Mouse (Mus musculus) kidney, postnatal 36 days (tissue): Measurements from ENCODE around the gene Tnfrsf1b.

ENCODE experiments used
- DNase-seq, 2 experiments: peaks; one replicate each; pipeline ENCODE4 v3.0.0; 2021 to 2022; ENCODE audit warnings: mixed read lengths in 2 of 2

Tnfrsf1b gene

DNA sequence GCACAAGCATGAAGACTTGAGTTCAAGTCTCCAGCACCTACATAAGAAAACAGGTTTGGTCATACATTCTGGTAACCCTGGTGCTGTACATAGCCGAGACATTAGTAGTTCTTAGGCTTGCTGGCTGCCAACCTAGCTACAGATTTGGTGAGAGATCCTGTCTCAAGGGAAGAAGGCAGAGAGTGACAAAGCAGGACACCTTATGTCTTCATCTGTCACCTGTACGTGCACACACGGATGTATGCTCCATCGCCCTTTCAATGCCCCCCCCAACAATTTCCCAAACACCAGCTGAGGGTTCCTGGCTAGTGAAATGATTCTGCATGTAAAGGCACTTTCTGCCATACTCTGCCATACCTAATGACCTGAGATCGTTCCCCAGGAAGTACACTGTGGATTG lies 9.5 kb upstream of the Tnfrsf1b start:
- DNase-seq: no peak

DNA sequence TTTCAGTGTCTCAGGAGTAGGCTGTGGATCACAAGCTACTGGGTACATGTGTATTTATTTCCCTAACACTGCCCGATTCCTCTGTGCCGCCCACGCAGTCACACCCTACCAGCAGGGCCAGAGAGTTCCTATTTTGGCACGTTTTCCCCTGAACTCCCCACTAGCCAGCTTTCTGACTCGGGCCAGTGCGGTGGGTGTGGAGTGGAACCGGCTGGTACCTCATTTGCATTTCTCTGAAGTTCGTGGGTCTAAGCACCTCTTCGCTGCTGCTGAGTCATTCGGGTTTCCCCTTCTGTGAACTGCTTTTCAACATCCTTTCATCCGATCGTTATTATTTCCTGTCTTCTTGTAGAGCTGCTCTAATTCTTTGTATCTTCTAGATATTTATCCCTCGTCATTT lies 7.7 kb upstream of the Tnfrsf1b start:
- DNase-seq: no peak

DNA sequence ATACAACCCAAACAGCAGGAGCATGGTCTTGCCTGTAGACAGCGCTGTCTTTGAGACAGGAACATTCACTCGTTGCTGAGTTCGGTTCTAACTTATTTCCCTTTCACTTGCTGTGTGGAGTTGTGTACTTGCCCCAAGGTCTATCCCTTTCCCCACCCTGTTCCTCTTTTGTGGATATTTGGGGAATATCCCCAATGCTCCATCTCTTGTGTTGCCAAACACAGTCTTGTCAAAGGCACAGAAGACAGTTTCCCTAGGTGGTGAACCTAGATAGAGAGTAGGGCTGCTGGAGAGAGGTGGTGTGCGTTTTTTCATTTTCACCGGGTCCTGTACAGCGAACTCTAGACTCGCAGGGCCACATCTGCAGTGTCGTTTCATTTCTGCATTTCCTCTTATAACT lies 5.9 kb upstream of the Tnfrsf1b start:
- no peak for DNase-seq

DNA sequence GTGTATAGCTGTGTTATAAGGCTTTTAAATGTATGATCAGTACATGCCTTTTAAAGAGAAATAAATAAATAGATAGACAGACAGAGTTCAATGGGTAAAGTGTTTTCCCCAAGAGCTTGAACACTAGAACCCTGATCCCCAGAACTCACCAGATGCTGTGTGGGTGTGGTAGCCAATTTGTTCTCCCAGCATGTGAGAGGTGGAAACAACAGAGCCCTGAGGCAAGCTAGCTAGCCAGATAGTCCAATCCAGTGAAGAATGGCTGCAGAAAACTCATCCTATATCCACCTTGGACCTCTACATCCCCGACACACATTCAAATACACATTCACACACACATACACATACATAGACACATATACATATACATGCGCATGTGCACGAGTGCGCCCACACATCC lies 4.9 kb upstream of the Tnfrsf1b start:
- no peak for DNase-seq

DNA sequence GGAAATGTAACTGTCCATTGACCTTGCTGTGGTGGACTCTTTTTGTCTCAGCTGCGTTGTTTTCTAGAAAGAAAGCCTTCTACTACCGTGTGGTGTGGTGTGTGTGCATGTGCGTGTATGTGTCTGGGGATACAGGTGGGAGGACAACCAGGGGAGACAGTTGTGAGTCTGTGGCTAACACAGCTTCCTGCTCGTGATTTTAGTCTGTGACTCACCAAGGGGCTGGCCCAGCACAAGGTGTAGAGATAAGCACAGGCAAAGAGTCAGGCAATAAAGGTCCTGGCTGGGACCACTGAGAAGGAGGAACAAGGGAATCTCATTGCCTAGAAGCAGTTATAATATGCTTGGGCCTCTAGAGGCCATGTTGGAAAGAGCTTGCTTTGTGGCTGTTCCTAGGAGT lies 3.3 kb upstream of the Tnfrsf1b start:
- no peak for DNase-seq

DNA sequence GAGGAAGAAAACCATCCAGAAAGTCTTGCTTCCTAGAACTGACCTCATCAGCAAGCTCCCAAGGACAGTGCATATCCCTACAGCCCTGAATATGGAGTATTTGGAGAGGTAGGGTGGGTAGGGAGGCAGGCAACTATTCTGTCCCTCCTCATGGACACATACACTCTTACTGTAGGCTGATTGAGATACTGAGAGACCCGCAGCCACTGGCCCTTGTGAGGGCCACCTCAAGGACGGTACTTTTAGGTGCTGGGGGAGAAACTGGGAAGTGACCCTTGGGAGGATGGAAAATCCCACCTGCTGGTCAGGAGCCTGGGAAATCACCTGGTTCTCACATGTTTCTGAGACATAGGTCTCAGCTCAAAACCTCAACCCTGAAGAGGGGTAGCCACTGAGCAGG lies 886 bp upstream of the Tnfrsf1b start:
- DNase-seq: no peak

DNA sequence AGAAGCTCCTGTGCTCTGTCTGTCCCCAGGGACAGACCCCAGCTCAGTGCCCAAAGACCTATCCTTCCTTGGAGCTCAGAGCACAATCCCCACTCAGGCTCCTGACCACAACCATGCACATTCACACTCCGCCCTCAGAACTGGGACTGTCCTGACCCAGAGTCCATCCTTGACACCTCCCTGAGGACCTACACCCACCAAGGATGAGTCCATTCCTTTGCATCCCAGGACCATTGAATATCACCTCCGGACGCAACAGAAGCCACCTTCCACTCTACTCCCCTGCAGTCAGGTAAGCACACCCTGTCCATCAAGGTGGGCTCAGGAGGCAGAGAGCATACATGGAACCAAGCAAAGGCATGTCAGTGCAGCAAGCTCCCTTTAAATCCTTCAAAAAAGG lies 1.1 kb downstream of the Tnfrsf1b start:
- DNase-seq: no peak

DNA sequence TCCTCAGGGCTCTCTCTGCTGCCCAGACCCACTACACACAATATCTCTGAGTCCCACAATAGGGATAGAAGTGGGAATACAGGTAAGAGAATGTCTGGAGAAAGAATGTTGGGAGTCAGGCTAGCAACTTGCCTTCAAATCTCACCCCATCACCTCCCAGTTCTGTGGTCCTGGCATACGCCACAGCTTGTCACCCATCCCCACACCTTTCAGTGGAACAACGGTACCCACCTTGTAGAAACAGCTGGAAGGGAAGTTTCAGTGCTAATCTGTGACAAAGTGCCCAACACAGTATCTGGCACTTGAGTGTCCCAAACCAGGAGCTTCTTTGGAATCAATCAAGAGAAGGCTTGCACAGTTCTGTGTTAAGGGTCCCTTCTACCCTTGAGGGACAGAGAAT lies 2.0 kb downstream of the Tnfrsf1b start:
- DNase-seq: no peak

DNA sequence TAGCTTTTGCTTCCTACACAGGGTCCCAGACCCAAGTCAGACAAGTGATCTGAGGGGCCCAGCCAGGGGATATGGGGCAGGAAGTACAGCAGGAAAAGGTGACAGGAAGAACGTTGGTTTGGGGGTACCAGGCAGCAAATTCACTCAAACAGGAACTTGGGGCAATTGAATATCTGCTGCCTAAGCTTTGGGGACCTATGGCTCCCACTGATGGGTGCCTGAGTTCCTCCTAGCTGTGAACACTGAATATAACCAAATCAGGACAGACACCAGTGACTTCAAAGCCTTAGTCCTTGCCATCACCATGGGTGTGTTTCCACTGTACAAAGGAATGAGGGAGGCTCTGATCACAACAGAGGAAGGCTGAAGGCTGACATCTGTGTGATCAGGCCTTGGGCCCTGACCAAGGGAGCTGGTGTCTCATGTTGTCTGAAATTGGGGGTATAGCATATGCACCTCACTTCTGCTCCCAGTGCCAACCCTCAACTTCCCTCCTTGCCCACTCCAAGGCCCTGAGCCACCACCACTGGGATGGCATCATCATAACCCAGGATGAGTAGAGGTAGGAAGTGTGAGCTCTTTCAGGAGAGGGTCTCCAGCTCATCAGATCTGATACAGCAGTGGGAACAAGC lies 3.8 kb downstream of the Tnfrsf1b start:
- no peak for DNase-seq

DNA sequence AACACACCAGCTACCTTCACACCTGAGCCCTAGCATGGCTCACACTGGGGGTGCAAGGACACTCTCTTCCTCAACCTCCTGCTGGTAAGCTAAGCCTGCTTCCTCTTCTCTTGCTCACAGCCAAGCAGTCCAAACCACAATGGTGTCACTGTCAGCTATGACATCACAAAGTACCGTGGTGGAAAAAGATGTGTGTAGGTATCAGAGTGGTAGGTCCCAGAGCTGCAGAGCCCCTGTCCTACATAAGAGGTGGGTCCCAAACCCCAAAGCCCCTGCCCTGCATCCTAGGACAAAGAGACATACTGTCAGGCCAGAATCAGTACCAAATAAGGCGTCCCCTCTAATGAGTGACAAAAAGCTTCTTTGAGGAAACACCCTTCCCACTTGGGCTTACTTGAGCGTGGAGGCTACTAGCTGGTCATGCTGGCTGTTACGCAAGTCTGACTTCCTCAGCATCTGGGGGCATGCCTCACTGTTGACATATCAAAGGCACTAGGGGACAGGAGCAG lies 5.9 kb downstream of the Tnfrsf1b start:
- peak; percentile 22 to 52 for DNase-seq

DNA sequence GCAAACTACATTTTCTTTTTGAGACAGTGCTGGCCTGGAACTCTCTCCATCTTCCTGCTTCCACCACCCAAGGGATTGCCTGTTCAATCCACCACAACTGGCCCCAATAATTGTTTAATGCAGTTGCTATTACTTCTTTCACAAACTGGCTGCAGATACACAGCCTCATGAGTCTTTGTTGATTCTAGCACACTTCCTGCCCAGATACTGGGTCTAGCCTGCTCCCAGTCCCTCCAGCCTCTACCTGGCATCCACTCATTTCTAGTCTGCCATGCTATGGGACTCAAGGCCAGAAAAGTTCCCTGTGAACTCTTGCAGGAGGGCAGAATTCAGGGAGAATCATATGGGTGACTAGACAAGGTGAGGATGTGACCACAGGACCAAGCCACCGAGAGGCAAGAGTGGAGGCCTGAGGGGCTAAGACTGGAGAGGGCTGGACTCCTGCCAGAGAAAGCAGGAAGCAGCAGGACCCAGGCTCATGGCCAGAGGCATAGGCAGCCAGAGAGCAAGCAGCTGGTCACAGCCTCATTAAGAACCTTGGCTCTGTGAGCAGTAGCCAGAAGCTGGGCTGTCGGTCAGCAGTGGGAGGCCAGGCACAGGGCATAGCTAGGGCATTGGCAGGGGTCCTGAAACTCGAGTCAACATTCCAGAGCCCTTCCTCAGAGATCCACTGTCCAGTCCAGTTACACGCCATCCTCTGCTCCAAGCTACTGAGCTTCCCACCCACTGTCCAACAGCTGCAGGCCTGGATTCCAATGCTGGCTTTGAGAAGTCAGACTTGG lies 7.4 kb downstream of the Tnfrsf1b start:
- peak; percentile 73 to 75 for DNase-seq

DNA sequence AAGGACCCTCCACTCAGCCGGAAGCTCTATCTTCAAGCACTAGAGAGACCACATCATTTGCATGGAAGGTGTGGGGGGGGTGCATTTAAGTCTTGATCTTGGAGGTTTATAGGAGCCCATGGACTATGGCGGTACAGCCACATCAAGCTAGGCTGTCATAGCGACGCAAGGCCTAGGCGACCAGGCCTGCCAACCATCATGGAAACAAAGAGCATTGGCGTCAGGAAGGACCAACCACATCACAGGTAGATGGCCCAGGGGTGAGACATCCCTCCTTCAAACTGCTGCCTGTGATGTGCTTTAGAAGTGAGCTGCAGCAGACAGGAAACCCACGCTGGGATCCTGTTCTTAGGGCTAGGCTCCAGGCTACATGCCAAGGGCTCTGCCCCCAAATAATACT lies 10.6 kb downstream of the Tnfrsf1b start:
- no peak for DNase-seq

DNA sequence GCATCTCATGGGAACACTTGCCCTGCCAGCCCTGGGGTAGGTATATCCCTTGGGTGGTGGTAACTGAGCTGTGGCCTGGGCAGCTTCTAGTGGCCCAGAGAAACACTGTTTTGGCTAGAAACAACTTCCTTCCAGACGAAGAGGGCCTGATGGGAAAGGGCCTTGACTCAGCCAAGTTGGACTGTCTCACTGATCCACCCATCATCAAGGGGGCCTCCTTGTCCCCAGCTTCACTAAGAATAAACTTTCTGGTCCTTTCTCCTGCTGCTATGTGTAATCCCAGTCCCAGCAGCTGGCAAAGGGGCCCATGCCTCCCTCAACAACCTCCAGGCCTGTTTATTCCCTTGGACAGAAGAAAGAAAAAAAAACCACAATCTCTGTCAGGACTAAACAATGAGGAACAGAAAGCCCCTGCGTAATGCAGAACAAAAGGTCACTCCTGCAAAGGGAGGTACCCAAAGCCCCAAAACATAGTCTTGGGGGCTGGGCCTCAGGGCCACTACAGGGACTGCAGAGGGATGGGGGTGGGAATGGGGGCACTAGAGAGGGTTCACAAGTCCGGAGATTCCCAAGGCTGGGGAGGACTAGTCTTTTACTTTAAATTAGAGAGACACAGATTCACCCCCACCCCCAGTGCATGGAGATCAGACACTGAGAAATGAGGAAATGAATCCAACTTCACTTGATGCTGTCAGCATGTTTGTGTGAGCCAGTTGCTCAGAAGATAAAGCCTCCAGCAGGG lies 13.0 kb downstream of the Tnfrsf1b start:
- no peak for DNase-seq

DNA sequence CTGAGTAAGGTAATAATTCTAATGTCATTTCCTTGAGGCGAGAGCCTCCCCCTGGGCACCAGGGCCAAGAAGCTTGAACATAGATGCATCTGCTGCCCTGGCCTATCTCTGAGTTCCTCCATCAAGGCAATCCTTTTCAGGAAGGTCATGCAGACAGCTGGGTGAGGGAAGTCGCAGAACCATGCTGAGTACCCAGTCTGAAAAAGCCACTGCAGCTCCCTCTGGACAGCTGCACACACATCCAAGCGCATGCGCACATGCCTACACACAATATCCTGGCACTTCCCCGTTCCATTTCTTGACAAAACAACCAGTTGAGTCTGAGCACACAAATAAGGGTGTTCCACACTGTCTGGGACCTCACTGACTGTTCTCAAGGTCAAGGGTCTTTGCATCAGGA lies 14.9 kb downstream of the Tnfrsf1b start:
- DNase-seq: no peak

DNA sequence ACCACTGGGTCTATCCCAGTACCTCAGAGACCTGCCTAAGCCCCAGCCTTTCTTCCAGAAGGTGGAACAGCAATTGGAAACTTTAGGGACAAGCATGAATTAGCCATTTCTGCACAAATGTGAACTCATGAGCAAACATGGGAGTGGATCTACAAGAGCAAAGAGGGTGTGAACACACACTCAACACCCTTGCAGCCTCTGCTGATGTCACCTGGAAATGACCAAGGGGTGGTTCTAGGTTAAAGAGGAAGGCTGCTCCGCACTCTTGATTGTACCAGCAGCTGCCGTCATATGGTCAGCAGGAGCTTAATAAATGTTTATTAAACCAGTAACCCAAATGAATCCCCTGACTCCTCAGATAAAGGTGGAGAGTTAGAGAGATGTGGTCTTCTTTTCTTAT lies 16.0 kb downstream of the Tnfrsf1b start:
- no peak for DNase-seq

DNA sequence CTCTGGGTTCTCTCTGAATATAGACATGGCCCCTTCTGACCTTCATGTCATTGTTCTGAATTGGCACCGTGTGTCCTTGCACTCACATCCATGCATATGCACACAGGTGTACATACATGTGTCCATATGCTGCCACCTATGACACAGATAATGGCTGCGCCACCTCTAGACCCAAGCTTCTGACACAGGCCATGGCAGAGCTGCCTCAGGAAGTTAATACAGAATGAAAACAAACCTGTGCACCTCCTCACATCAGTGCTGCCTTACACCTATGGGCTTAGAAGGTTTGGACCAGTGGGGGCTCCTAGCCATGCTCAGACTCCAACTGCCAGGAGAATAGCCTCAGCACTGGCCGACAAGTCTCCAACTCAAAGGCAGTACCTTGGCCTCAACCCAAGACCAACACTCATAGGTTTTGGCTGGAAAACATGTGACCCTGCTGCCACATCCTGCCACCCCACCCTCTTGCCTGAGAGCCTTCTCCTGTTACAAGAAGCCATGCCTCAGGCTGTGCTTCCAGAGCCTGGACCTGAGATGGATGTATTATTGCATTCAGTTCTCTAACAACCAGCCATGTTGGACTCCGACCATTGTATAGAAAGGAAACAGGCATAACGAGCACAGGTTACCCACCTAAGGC lies 17.0 kb downstream of the Tnfrsf1b start:
- peak; percentile 26 to 40 for DNase-seq

DNA sequence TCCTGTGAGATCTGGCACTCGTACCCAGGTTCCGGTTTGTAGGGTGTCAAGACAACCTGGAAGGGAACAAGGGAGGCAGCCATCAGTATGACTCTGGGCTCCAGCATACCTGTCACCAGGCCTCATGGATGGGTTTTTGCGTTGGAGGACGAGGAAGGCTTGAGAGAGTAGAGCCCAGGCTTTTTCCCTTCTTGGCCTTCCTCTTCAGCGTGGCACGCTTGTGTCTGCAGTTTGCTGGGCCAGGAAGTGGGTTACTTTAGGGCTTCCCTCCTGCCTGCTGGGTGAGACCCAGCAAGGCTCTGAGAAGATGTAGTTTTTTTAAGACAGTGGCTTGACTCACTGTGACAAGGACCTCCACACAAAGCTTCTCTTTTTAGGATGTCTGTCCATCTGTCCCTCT lies 17.6 kb downstream of the Tnfrsf1b start:
- DNase-seq: no peak

DNA sequence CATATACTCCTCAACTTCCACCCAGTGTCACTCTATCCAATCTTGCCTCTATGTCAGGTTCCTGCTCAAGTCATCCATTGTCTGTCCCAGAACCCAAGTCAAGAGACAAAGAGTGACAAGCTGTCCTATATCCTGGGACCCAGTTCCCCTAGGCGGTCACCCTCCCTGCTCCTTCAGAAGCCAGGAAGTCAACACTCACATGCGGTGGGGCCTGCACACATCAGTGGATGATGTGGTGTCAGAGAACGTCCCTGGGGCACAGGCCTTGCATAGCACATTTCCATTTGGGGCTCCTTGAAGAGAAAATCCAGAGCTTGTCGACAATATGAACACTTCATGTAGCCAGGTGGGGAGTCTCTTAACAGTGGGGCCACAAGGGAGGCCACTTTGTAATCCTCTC lies 22.1 kb downstream of the Tnfrsf1b start:
- no peak for DNase-seq

DNA sequence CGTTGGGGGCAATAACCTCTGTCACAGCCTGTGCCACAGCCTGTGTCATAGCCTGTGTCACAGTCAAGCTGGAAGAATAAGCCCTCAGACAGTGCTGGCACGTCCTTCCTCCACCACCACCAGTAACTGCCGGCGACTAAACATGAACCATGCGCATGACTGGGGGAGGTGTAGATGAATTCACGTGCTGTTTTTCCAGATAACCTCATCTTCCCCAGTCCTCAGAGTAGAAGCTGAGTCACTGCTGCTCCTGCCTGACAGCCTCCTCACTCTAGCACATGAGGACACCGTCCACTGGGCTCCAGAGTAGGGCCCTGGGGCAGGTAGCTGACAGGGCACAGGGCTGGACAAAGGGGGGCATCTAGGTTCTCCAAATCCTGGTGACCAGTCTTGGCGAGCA lies 24.6 kb downstream of the Tnfrsf1b start:
- DNase-seq: no peak

DNA sequence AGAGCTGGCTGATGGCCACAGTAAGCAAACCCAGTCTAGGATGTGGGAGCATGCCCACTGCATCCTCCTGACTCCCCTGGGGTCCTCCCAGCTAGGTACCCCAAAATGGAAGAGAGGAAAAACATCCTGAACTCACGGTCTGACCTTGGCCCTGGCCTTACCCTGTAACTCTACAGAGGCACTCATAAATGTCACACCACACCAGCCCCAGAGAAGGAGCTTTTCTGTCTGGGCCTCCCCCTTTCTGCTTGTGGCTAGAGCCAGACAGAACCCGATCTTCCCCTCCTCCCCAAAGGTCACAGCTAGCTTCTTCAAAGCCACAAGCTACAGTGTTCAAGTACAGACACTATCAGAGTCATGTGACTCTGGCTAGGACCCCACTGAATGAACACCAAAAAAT lies 25.3 kb downstream of the Tnfrsf1b start:
- DNase-seq: no peak

DNA sequence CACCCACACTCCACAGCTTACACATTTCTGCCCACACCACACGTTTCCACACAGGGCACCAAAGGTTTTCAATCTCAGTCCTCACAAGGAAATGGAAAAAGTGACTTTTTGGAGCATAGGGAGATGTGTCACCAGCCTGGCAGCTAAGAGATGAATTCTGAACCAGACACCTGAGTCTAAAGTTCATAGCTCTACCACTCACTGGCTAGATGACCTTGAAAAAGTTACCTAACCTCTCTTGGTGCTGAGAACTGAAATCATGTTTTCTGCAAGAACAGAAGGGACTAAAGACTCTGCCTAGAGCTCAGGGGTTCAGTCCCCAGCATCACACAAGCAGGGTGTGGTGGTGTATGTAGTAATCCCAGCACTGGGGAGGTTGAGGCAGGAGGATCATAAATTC lies 26.7 kb downstream of the Tnfrsf1b start:
- no peak for DNase-seq

DNA sequence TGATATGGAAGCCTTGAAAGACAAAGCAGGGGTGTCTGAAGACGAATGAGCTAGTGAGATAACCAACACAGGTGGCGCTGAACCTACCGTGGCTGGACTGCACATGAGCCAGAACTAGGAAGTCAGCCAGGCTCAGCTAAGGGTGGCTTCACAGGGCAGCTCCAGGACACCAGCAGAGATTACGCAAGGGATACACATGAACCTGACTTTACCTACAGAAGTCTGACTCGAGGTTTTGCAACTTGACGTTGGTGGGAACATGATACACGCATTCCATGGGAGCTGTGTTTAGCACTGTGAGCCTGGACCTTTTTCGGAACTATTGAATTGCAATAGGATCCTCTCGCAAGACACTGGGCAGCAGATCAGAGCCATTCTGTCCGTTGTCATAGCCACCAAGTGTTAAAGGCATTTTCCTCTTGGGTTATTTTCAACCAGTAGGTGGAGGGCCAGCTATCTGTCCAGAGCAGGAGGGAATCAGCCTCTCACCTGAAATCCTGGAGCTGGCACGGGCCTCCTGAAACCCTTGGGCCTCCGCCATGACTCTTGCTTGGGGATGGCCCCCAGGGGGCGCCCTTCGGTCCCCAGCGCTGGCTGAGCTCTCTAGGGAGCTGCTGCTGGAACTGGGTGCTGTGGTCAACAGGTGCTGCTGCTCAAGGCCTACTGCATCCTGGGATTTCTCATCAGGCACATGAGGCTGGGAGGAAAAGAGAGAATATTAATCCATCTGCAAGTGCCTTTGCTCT lies 27.3 kb downstream of the Tnfrsf1b start:
- DNase-seq: peak in 1 of 2 experiments; percentile 68

DNA sequence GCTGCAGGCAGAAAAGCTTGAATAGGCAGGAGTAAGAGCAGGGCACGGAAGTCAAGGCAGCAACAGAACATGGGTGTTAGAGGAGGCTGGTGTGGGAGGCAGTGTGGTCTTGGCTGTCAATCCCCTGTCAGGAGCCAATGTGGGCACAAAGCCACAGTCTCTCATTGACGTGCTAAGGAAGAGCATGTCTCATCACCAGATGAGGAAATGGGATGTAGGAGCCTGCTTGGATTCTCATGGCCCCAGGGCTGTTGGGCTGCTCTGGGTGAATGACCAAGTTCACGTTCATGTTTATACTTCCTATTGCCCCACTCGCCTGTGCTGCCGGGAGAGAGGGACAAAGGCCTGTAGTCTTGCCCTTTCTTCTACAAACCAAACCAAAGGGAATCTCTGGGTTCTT lies 28.8 kb downstream of the Tnfrsf1b start:
- DNase-seq: no peak
